Mouse (Mus musculus) stomach, postnatal 0 days (tissue): ENCODE measurements around the gene 1700011L22Rik.

ENCODE experiments used
- CTCF ChIP-seq: IDR thresholded peaks from 2 replicates; pipeline ENCODE4 v1.5.1; 2016; ENCODE audit warnings: antibody characterized with exemption, low read depth, mild to moderate bottlenecking, moderate library complexity
- EP300 ChIP-seq: optimal IDR thresholded peaks from 2 replicates; pipeline ENCODE3; 2016; ENCODE audit warnings: antibody characterized with exemption

DNA sequence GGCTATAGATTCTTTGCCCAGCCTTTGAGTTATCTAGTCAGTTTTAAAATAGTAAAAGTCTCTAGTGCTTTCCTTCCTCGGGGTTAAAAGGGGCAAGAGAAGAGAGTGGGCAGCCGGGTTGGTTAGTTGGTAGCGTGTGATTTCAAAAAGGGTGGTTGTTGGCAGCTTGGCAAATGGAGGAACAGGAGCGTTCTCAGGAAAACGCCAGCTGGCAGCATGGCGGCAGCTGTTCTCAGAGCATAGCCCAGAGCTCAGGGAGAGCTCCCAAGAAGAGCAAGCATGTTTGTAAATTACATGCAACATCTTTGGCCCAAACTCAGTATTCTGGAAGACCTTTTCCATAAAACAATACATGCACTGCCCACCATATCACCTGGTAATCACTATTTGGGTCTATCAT is 5.4 kb upstream of the 1700011L22Rik start:
- TF ChIP-seq CTCF: no peak
- no peak for TF ChIP-seq EP300
